Mouse (Mus musculus) kidney, postnatal 4 days (tissue): ENCODE results near the gene Thnsl1.

ENCODE experiments used
- DNase-seq, 2 experiments: peaks; one replicate each; pipeline ENCODE4 v3.0.0; 2021; ENCODE audit warnings: mixed read lengths in 2 of 2

Thnsl1 gene

GRCm38 (mm10) chr2:21204912-21205830 is at the start of gene Thnsl1, which contains the start of gene Enkur:
Gene Thnsl1, plus strand, starts transcription at chr2:21205724.
Gene Enkur, minus strand, starts transcription at chr2:21205365.
- peak; percentile 99 to 100 for DNase-seq

- DNase-seq: no peak
Observed at GRCm38 (mm10) chr2:21164296-21164695, 41.2 kb upstream of the Thnsl1 start.

- no peak for DNase-seq
Observed at GRCm38 (mm10) chr2:21167916-21168315, 37.6 kb upstream of the Thnsl1 start.

- DNase-seq: no peak
Observed at GRCm38 (mm10) chr2:21172797-21173196, 32.7 kb upstream of the Thnsl1 start.

GRCm38 (mm10) chr2:21179136-21179535 is 26.4 kb upstream of the Thnsl1 start:
- DNase-seq: no peak

- DNase-seq: peak; percentile 4 to 22
Observed at GRCm38 (mm10) chr2:21182811-21183210, 22.7 kb upstream of the Thnsl1 start.

GRCm38 (mm10) chr2:21187576-21187975 is 17.9 kb upstream of the Thnsl1 start:
- DNase-seq: peak; percentile 69 to 73

- DNase-seq: no peak
Observed at GRCm38 (mm10) chr2:21188610-21189009, 16.9 kb upstream of the Thnsl1 start.

- no peak for DNase-seq
Observed at GRCm38 (mm10) chr2:21191232-21191631, 14.3 kb upstream of the Thnsl1 start.

GRCm38 (mm10) chr2:21195233-21195632 is 10.3 kb upstream of the Thnsl1 start:
- DNase-seq: no peak

- DNase-seq: no peak
Observed at GRCm38 (mm10) chr2:21199051-21199450, 6.5 kb upstream of the Thnsl1 start.

- no peak for DNase-seq
Observed at GRCm38 (mm10) chr2:21202754-21203153, 2.8 kb upstream of the Thnsl1 start.

GRCm38 (mm10) chr2:21205831-21206159 is 271 bp downstream of the Thnsl1 start:
- no peak for DNase-seq

GRCm38 (mm10) chr2:21206278-21206677 is 754 bp downstream of the Thnsl1 start:
- DNase-seq: no peak

- no peak for DNase-seq
Observed at GRCm38 (mm10) chr2:21211361-21211760, 5.8 kb downstream of the Thnsl1 start.

GRCm38 (mm10) chr2:21214322-21214721 is 8.8 kb downstream of the Thnsl1 start:
- no peak for DNase-seq

- no peak for DNase-seq
Observed at GRCm38 (mm10) chr2:21215284-21215683, 9.8 kb downstream of the Thnsl1 start.

- DNase-seq: no peak
Observed at GRCm38 (mm10) chr2:21222453-21223384, 17.2 kb downstream of the Thnsl1 start.

GRCm38 (mm10) chr2:21230276-21230675 is 24.8 kb downstream of the Thnsl1 start:
- no peak for DNase-seq

- no peak for DNase-seq
Observed at GRCm38 (mm10) chr2:21231147-21231546, 25.6 kb downstream of the Thnsl1 start.

GRCm38 (mm10) chr2:21234871-21235648 is 29.5 kb downstream of the Thnsl1 start:
- DNase-seq: no peak

- no peak for DNase-seq
Observed at GRCm38 (mm10) chr2:21235844-21236386, 30.4 kb downstream of the Thnsl1 start.
